Mouse (Mus musculus): ENCODE data around the gene Slc11a2. TPM values are rescaled to one million over a fixed set of nuclear protein-coding genes. Genes with fewer than 3 reads are reported as not detected.

The Slc11a2 gene
- total and polyA plus RNA-seq, 3 experiments: 8.9 to 18.6 (median 13.0) TPM

DNA sequence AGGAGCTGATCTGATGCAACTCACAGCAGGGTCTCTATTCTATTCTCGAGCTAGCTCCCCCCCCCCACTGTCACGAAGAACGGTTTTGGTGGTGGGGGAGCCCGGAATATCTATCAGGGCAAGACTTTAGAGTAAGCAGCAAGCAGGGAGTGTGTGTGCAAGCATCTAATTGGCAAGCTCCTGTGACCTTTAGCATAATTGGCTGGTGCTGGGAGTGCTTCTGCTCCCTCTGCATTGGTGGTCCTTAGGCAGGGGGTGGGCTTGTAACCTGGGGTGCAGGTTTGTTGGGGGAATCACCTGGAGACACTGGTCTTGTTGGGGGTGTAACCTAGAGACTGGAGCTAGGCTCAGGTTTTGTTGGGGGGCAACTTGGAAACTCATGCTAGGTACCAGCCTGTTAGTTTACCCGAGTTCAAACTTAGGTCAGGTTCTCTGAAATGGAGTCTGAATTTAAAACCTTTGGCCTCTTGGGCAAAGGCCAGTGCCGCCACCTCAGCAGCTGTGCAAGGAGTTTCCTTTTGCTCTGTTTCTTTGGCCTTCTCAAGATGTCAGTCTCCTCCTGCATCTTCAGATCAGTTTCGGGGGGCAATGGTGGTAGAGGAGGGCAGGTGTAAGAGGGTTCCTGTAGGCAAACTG lies 31.6 kb upstream of the Slc11a2 start:
- in situ Hi-C loops (cut with MboI; ENCODE audit: low pct_ligation_motif_present, low pct_unique_long_range_greater_than_20kb, low sequenced_read_pairs): no loop called here
- no peak for TF ChIP-seq ZMIZ1 (IDR thresholded peaks at IDR 0.05; ENCODE audit: low read depth, low read length)
- no peak for TF ChIP-seq NRF1 (IDR thresholded peaks at IDR 0.05; ENCODE audit: low read depth, low read length)
- no peak for TF ChIP-seq CHD1 (IDR thresholded peaks at IDR 0.05; ENCODE audit: low read depth, low read length)
- TF ChIP-seq E2F4 (IDR thresholded peaks at IDR 0.05; ENCODE audit: insufficient replicate concordance, low read depth, low read length): no peak
- no peak for TF ChIP-seq BHLHE40 (IDR thresholded peaks at IDR 0.05; ENCODE audit: low read depth, low read length)
- no peak for TF ChIP-seq UBTF (IDR thresholded peaks at IDR 0.05; ENCODE audit: low read depth, low read length)
- no peak for TF ChIP-seq TBP (conservative IDR thresholded peaks at IDR 0.05; ENCODE audit: low read depth, low read length)
- TF ChIP-seq HCFC1 (IDR thresholded peaks at IDR 0.05; ENCODE audit: low read depth, low read length): no peak
- no peak for TF ChIP-seq JUND (conservative IDR thresholded peaks at IDR 0.05; ENCODE audit: low read depth, low read length)
- TF ChIP-seq SIN3A (IDR thresholded peaks at IDR 0.05; ENCODE audit: low read length): no peak
- TF ChIP-seq CHD2 (IDR thresholded peaks at IDR 0.05; ENCODE audit: low read length): no peak
- TF ChIP-seq JUN (IDR thresholded peaks at IDR 0.05; ENCODE audit: insufficient read depth, low read depth, low read length): no peak
- TF ChIP-seq RAD21 (IDR thresholded peaks at IDR 0.05; ENCODE audit: low read depth, low read length): no peak
- no peak for TF ChIP-seq EP300 (IDR thresholded peaks at IDR 0.05; ENCODE audit: low read length)
- no peak for TF ChIP-seq USF2 (conservative IDR thresholded peaks at IDR 0.05; ENCODE audit: low read depth, low read length)
- TF ChIP-seq SMC3 (IDR thresholded peaks at IDR 0.05; ENCODE audit: low read depth, low read length): no peak
- no peak for TF ChIP-seq MAX (IDR thresholded peaks at IDR 0.05; ENCODE audit: low read length)
- TF ChIP-seq RCOR1 (conservative IDR thresholded peaks at IDR 0.05; ENCODE audit: low read depth, low read length): no peak
- TF ChIP-seq MAFK (IDR thresholded peaks at IDR 0.05; ENCODE audit: insufficient replicate concordance, low read length): no peak
- H3K4me2 ChIP-seq (ENCODE audit: insufficient read depth, low read depth, poor library complexity, severe bottlenecking): no peak overlapping the region
- peaks cover 3% of the 10 kb centered on the region for H3K27me3 ChIP-seq (replicated peaks)
- H3K79me2 ChIP-seq (replicated peaks; ENCODE audit: control insufficient read depth, extremely low read depth, insufficient read depth, poor library complexity, severe bottlenecking): no peaks in the 10 kb centered on the region
- H3K4me3 ChIP-seq (replicated peaks in 1 of 3; ENCODE audit: low read depth in 2 of 3, low read length in 2 of 3, poor library complexity in 1 of 3): no peak overlapping the region
- no peak overlapping the region for H3K9ac ChIP-seq (ENCODE audit: insufficient read depth, low read depth)
- no peaks in the 10 kb centered on the region for H3K9me3 ChIP-seq (replicated peaks; ENCODE audit: low read length)
- no peak for DNase-seq (ENCODE audit: extremely low read depth)
- dilution Hi-C loops (cut with MboI; ENCODE audit: extremely low pct_ligation_motif_present, extremely low pct_unique_long_range_greater_than_20kb, low sequenced_read_pairs): no loop called here
- peaks cover 4 to 22% of the 10 kb centered on the region in 2 experiments for H3K4me1 ChIP-seq (ENCODE audit: control insufficient read depth in 1 of 2, insufficient read depth in 2 of 2)
- H3K36me3 ChIP-seq (replicated peaks in 1 of 2; ENCODE audit: control insufficient read depth in 1 of 2, insufficient read depth in 1 of 2, low read length in 1 of 2): no peaks in the 10 kb centered on the region
- H3K27ac ChIP-seq (ENCODE audit: insufficient read depth, low read depth): no peak overlapping the region

DNA sequence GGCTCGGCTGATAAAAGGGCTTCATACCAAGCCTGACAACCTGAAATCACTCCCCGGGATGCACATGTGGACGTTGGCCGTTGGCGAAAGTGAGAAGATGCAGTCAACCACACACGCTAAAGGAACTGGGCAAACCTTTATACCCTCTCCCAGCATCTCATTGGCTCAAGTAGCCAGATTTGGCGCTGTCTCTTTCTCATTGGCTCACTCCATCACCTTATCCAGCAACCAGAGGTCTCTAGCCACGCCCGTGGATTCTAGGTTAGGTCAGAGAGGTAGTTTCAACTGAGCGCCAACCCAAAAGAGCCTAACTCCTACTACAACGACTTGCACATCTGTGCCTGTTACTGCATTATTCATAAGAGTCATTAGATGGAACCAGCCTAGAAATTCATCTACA lies 27.6 kb upstream of the Slc11a2 start:
- Histone ChIP-seq H3K4me1 (ENCODE audit: control insufficient read depth in 1 of 2, insufficient read depth in 2 of 2) (peaks cover 0 to 22% of the 10 kb centered on the region in 2 experiments; a peak in 3 of 4 replicates), H3K79me2 (replicated peaks; ENCODE audit: control insufficient read depth, extremely low read depth, insufficient read depth, poor library complexity, severe bottlenecking) (no peaks in the 10 kb centered on the region), H3K9me3 (replicated peaks; ENCODE audit: low read length) (peaks cover 3% of the 10 kb centered on the region), H3K4me3 (replicated peaks in 1 of 3; ENCODE audit: low read depth in 2 of 3, low read length in 2 of 3, poor library complexity in 1 of 3) (no peak overlapping the region), H3K9ac (ENCODE audit: insufficient read depth, low read depth) (no peak overlapping the region), H3K4me2 (ENCODE audit: insufficient read depth, low read depth, poor library complexity, severe bottlenecking) (no peak overlapping the region), H3K36me3 (replicated peaks in 1 of 2; ENCODE audit: control insufficient read depth in 1 of 2, insufficient read depth in 1 of 2, low read length in 1 of 2) (no peaks in the 10 kb centered on the region), H3K27me3 (replicated peaks) (no peaks in the 10 kb centered on the region), H3K27ac (ENCODE audit: insufficient read depth, low read depth) (no peak overlapping the region)
- TF ChIP-seq MEF2A (IDR thresholded peaks at IDR 0.05; ENCODE audit: borderline replicate concordance, low read depth, low read length): no peak
- no peak for TF ChIP-seq USF1 (IDR thresholded peaks at IDR 0.05; ENCODE audit: low read depth, low read length)
- TF ChIP-seq KAT2A (IDR thresholded peaks at IDR 0.05; ENCODE audit: insufficient replicate concordance, low read length): no peak
- no peak for TF ChIP-seq ETS1 (conservative IDR thresholded peaks at IDR 0.05; ENCODE audit: low read depth, low read length)
- TF ChIP-seq ZKSCAN1 (IDR thresholded peaks at IDR 0.05; ENCODE audit: borderline replicate concordance, low read depth, low read length): no peak
- TF ChIP-seq ZMIZ1 (IDR thresholded peaks at IDR 0.05; ENCODE audit: low read depth, low read length): no peak
- TF ChIP-seq TBP (conservative IDR thresholded peaks at IDR 0.05; ENCODE audit: low read depth, low read length): no peak
- no peak for TF ChIP-seq ZNF384 (IDR thresholded peaks at IDR 0.05; ENCODE audit: low read depth, low read length)
- no peak for TF ChIP-seq MYC (IDR thresholded peaks at IDR 0.05; ENCODE audit: low read depth, low read length)
- TF ChIP-seq JUND (conservative IDR thresholded peaks at IDR 0.05; ENCODE audit: low read depth, low read length): no peak
- TF ChIP-seq BHLHE40 (IDR thresholded peaks at IDR 0.05; ENCODE audit: low read depth, low read length): no peak
- no peak for TF ChIP-seq E2F4 (IDR thresholded peaks at IDR 0.05; ENCODE audit: insufficient replicate concordance, low read depth, low read length)
- TF ChIP-seq MAZ (IDR thresholded peaks at IDR 0.05; ENCODE audit: low read depth, low read length): no peak
- TF ChIP-seq NRF1 (IDR thresholded peaks at IDR 0.05; ENCODE audit: low read depth, low read length): no peak
- TF ChIP-seq POLR2AphosphoS2 (IDR thresholded peaks at IDR 0.05; ENCODE audit: low read depth, low read length): no peak
- no peak for TF ChIP-seq ZC3H11A (IDR thresholded peaks at IDR 0.05; ENCODE audit: low read depth, low read length)
- no peak for TF ChIP-seq RAD21 (IDR thresholded peaks at IDR 0.05; ENCODE audit: low read depth, low read length)
- no peak for TF ChIP-seq USF2 (conservative IDR thresholded peaks at IDR 0.05; ENCODE audit: low read depth, low read length)
- TF ChIP-seq HCFC1 (IDR thresholded peaks at IDR 0.05; ENCODE audit: low read depth, low read length): no peak
- in situ Hi-C loops (cut with MboI; ENCODE audit: low pct_ligation_motif_present, low pct_unique_long_range_greater_than_20kb, low sequenced_read_pairs): loop anchor here (5.0 kb wide), 1 partner anchor 70 kb away; no protein-coding TSS in a partner anchor
- DNase-seq (ENCODE audit: extremely low read depth): no peak
- dilution Hi-C loops (cut with MboI; ENCODE audit: extremely low pct_ligation_motif_present, extremely low pct_unique_long_range_greater_than_20kb, low sequenced_read_pairs): no loop called here

Data from CH12.LX (cell line).